8 mouse cellular contexts compared by ENCODE assay signal in genomic region chr3:110249891-110250838, GRCm38 (mm10). TPM values are rescaled to one million over a fixed set of nuclear protein-coding genes. Genes with fewer than 3 reads are reported as not detected.
A peak's percentile ranks its signal among the peaks of the same experiment; 100 is the strongest.
DNase-seq lines count a peak whose midpoint lies in the region; ATAC-seq and TF ChIP-seq lines count a peak whose summit lies in the region.

No protein-coding gene starts in this region.

- H3K36me3 ChIP-seq in heart, embryonic 10.5 days = peaks cover 19% of the 10 kb centered on the region
- H3K36me3 ChIP-seq in kidney, embryonic 15.5 days = peaks cover 22% of the 10 kb centered on the region
- H3K36me3 ChIP-seq in limb, embryonic 15.5 days = peaks cover 17% of the 10 kb centered on the region
- H3K36me3 ChIP-seq in midbrain, postnatal 0 days (ENCODE audit: insufficient read depth, low read length) = 0 out of 2 replicates have a peak, but pooled peaks cover 7% of the 10 kb centered on the region

- no peaks in the 10 kb centered on the region for H3K9me3 ChIP-seq in heart, embryonic 10.5 days
- H3K9me3 ChIP-seq in kidney, embryonic 15.5 days (replicated peaks) = no peaks in the 10 kb centered on the region
- no peaks in the 10 kb centered on the region for H3K9me3 ChIP-seq in limb, embryonic 15.5 days
- H3K9me3 ChIP-seq in midbrain, postnatal 0 days (ENCODE audit: low read length) = no peaks in the 10 kb centered on the region

- H3K4me3 ChIP-seq in bone marrow macrophage, adult 2 months (ENCODE audit: insufficient read depth, low read length) = peak overlapping the region; percentile 88
- H3K4me3 ChIP-seq in embryonic fibroblast, embryonic 13.5 days (ENCODE audit: insufficient read depth, low read length) = peak overlapping the region; percentile 73
- H3K4me3 ChIP-seq in heart, embryonic 10.5 days = peak overlapping the region; percentile 95
- H3K4me3 ChIP-seq in kidney, embryonic 15.5 days (replicated peaks) = peak overlapping the region; percentile 95
- peak overlapping the region; percentile 94 for H3K4me3 ChIP-seq in limb, embryonic 15.5 days
- peak overlapping the region; percentile 78 for H3K4me3 ChIP-seq in midbrain, postnatal 0 days (ENCODE audit: low read depth, low read length)

- peak; percentile 64 to 70 for DNase-seq in B cell, adult 2 months
- peak; percentile 88 for DNase-seq in heart, embryonic 10.5 days (ENCODE audit: low spot score)
- peak; percentile 68 for DNase-seq in midbrain, postnatal 0 days (ENCODE audit: low spot score)
- DNase-seq in spleen, postnatal 14 days (ENCODE audit: low spot score in 2 of 2) = peak; percentile 20 to 21

- H3K27me3 ChIP-seq in heart, embryonic 10.5 days (ENCODE audit: insufficient read depth, poor library complexity, severe bottlenecking) = no peaks in the 10 kb centered on the region
- H3K27me3 ChIP-seq in kidney, embryonic 15.5 days = no peaks in the 10 kb centered on the region
- H3K27me3 ChIP-seq in limb, embryonic 15.5 days = no peaks in the 10 kb centered on the region
- no peaks in the 10 kb centered on the region for H3K27me3 ChIP-seq in midbrain, postnatal 0 days (ENCODE audit: insufficient read depth, low read length)

- peak overlapping the region; percentile 97 for H3K9ac ChIP-seq in kidney, embryonic 15.5 days
- peak overlapping the region; percentile 85 for H3K9ac ChIP-seq in limb, embryonic 15.5 days
- H3K9ac ChIP-seq in midbrain, postnatal 0 days (replicated peaks; ENCODE audit: low read length, poor library complexity, severe bottlenecking) = peak overlapping the region; percentile 94

- TF ChIP-seq CTCF in bone marrow macrophage, adult 2 months (IDR thresholded peaks at IDR 0.05; ENCODE audit: low read depth, low read length) = no peak
- no peak for TF ChIP-seq CTCF in embryonic fibroblast, embryonic 13.5 days (IDR thresholded peaks at IDR 0.05; ENCODE audit: borderline replicate concordance, insufficient read depth, low read length)
- TF ChIP-seq CTCF in midbrain, postnatal 0 days (IDR thresholded peaks at IDR 0.05) = peak; percentile 32; the same call in 1 of the 2 replicates

- peaks cover 7% of the 10 kb centered on the region for H3K4me1 ChIP-seq in bone marrow macrophage, adult 2 months (ENCODE audit: control insufficient read depth, insufficient read depth, low read length)
- H3K4me1 ChIP-seq in embryonic fibroblast, embryonic 13.5 days (ENCODE audit: control insufficient read depth, insufficient read depth, low read length) = no peaks in the 10 kb centered on the region
- peaks cover 8% of the 10 kb centered on the region; the same call in 1 of the 2 replicates for H3K4me1 ChIP-seq in heart, embryonic 10.5 days
- peaks cover 15% of the 10 kb centered on the region for H3K4me1 ChIP-seq in kidney, embryonic 15.5 days
- H3K4me1 ChIP-seq in limb, embryonic 15.5 days = peaks cover 12% of the 10 kb centered on the region; the same call in 1 of the 2 replicates
- H3K4me1 ChIP-seq in midbrain, postnatal 0 days (ENCODE audit: insufficient read depth, low read length) = no peaks in the 10 kb centered on the region

- WGBS in heart, embryonic 10.5 days = under 1% methylated on average over 89 of the region's 89 CpGs
- WGBS in kidney, embryonic 15.5 days = under 1% methylated on average over 89 of the region's 89 CpGs
- 0% methylated on average over 89 of the region's 89 CpGs for WGBS in limb, embryonic 15.5 days
- under 1% methylated on average over 89 of the region's 89 CpGs for WGBS in midbrain, postnatal 0 days

- no peak for TF ChIP-seq POLR2A in bone marrow macrophage, adult 2 months (IDR thresholded peaks at IDR 0.05; ENCODE audit: borderline replicate concordance, low read depth, low read length)
- TF ChIP-seq POLR2A in embryonic fibroblast, embryonic 13.5 days (IDR thresholded peaks at IDR 0.05; ENCODE audit: low read depth, low read length) = peak; percentile 67

- H3K4me2 ChIP-seq in kidney, embryonic 15.5 days = peak overlapping the region; percentile 73
- peak overlapping the region; percentile 67 for H3K4me2 ChIP-seq in limb, embryonic 15.5 days
- peak overlapping the region; percentile 55 for H3K4me2 ChIP-seq in midbrain, postnatal 0 days (ENCODE audit: low read depth, low read length, poor library complexity, severe bottlenecking)

- H3K27ac ChIP-seq in bone marrow macrophage, adult 2 months (ENCODE audit: insufficient read depth, low read depth, low read length) = peak overlapping the region; percentile 28
- peak overlapping the region; percentile 53 for H3K27ac ChIP-seq in embryonic fibroblast, embryonic 13.5 days (ENCODE audit: insufficient read depth, low read length)
- peak overlapping the region; percentile 98 for H3K27ac ChIP-seq in heart, embryonic 10.5 days
- H3K27ac ChIP-seq in kidney, embryonic 15.5 days = peak overlapping the region; percentile 96
- H3K27ac ChIP-seq in limb, embryonic 15.5 days = peak overlapping the region; percentile 96
- H3K27ac ChIP-seq in midbrain, postnatal 0 days (ENCODE audit: low read depth, low read length) = peak overlapping the region; percentile 97

- peak; percentile 93 for ATAC-seq in kidney, embryonic 15.5 days (replicated peaks; ENCODE audit: low FRiP score)
- peak; percentile 78 for ATAC-seq in limb, embryonic 15.5 days (ENCODE audit: insufficient number of reproducible peaks, low FRiP score, low TSS enrichment, low read depth)
- ATAC-seq in midbrain, postnatal 0 days (ENCODE audit: low FRiP score) = peak; percentile 89

RNA-seq across cellular contexts. Expression of gene Prmt6, which starts 0.6 kb away (rescaled TPM):
- 6.2 TPM in 2 replicates for polyA plus RNA-seq in bone marrow macrophage, adult 2 months (2012; ENCODE audit: insufficient read depth, insufficient read length, missing spikeins)
- 10.5 and 11.5 TPM in 2 replicates for polyA plus RNA-seq in embryonic fibroblast, embryonic 13.5 days (2011; ENCODE audit: insufficient read length, low read depth, missing spikeins)
- 21.3 and 24.5 TPM in 2 replicates for polyA plus RNA-seq in heart, embryonic 10.5 days (2016; fragmentation: Nextera tagmentation; extraction: Ambion mirVana)
- 22.0 and 25.8 TPM in 2 replicates for polyA plus RNA-seq in kidney, embryonic 15.5 days (2015; fragmentation: Nextera tagmentation; extraction: Ambion mirVana)
- 19.7 and 21.1 TPM in 2 replicates for polyA plus RNA-seq in limb, embryonic 15.5 days (2015; fragmentation: Nextera tagmentation; extraction: Ambion mirVana)
- total RNA-seq in midbrain, postnatal 0 days (2014; rRNA removed) = 32.2 and 43.1 TPM in 2 replicates
- polyA plus RNA-seq in midbrain, postnatal 0 days (2015; fragmentation: Nextera tagmentation; extraction: Ambion mirVana) = 21.7 and 23.3 TPM in 2 replicates

Comparison
In these comparisons a context has a peak if more than half of its experiments do, and no peak if none do; other contexts are left out.
1. Peak in every context shown above with its lines: DNase-seq, ATAC-seq, H3K4me3 ChIP-seq and H3K27ac ChIP-seq.
2. DNase-seq: peak in every context shown above with its lines; median percentile 88 in heart, embryonic 10.5 days; 68 in midbrain, postnatal 0 days; 67 in B cell, adult 2 months; 20 in spleen, postnatal 14 days.
3. H3K27ac ChIP-seq: peak in every context shown above with its lines; median percentile 98 in heart, embryonic 10.5 days; 97 in midbrain, postnatal 0 days; 96 in kidney, embryonic 15.5 days; 96 in limb, embryonic 15.5 days; 53 in embryonic fibroblast, embryonic 13.5 days; 28 in bone marrow macrophage, adult 2 months.